Mouse (Mus musculus): Measurements from ENCODE around the gene Taf6l.

GRCm38 (mm10) chr19:8738911-8739310, 47.3 kb downstream of the Taf6l start:
- TF ChIP-seq ZC3H11A (IDR thresholded peaks at IDR 0.05; ENCODE audit: borderline replicate concordance, low read depth, low read length) (no peak), ZNF384 (IDR thresholded peaks at IDR 0.05; ENCODE audit: low read depth, low read length) (no peak), CHD2 (IDR thresholded peaks at IDR 0.05; ENCODE audit: low read depth, low read length) (no peak), MAFK (IDR thresholded peaks at IDR 0.05; ENCODE audit: insufficient read depth, low read depth, low read length) (no peak), HCFC1 (IDR thresholded peaks at IDR 0.05; ENCODE audit: borderline replicate concordance, insufficient read depth, low read length) (no peak)

All from ES-E14 (cell line).